Mouse (Mus musculus) ES-Bruce4 (cell line): ENCODE data around the gene Sptlc3.

ENCODE experiments used
- CTCF ChIP-seq: IDR thresholded peaks from one replicate; pipeline ENCODE4 v1.8.1; 2011; ENCODE audit warnings: low read depth, low read length
- EP300 ChIP-seq: IDR thresholded peaks from 2 replicates; pipeline ENCODE4 v1.6.1; 2011; ENCODE audit warnings: low read depth, low read length; ENCODE audit not compliant: insufficient read depth
- POLR2A ChIP-seq: IDR thresholded peaks from one replicate; pipeline ENCODE4 v1.8.1; 2011; ENCODE audit warnings: low read length; ENCODE audit not compliant: insufficient read depth

DNA sequence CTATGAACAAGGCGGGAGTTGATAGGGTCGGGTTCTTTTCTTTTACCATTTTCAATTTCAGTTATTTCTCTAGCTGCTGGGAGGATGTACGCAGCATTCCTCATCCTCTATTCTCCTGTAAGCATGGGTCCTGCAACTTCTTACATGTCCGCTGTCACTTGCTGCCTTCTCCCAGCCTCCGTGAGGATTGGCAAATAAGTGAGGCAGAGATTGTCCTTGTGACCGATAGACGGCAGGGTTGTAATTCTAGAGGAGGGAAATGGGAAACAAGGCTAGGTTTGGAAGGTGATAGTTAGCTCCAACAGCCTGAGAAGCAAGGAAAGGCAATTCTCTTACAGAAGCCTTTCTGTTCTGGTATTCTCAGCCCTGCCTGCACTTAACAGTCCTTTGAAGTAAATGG is 98.4 kb downstream of the Sptlc3 start:
- no peak for TF ChIP-seq CTCF
- no peak for TF ChIP-seq EP300
- TF ChIP-seq POLR2A = no peak
